Mouse (Mus musculus) kidney, postnatal 0 days (tissue): ENCODE measurements around the gene Tefm. TPM values are rescaled to one million over a fixed set of nuclear protein-coding genes. Genes with fewer than 3 reads are reported as not detected.

ENCODE experiments used
- ATAC-seq: fragments of 200-750 bp; cut with Nextera tagmentation; replicated peaks from 2 replicates; pipeline ENCODE4 v1.8.0; 2017; ENCODE audit warnings: low read depth, moderate number of reproducible peaks, moderate TSS enrichment, moderate library complexity; ENCODE audit not compliant: low FRiP score
- DNase-seq: peaks from one replicate; pipeline ENCODE4 v3.0.0-alpha.2; 2016; ENCODE audit warnings: low spot score
- H3K27ac ChIP-seq: fragments of 300-500 bp; sonication (generic); 2 replicates; pipeline ENCODE4 v1.5.1; 2014; ENCODE audit warnings: mild to moderate bottlenecking
- H3K27me3 ChIP-seq: fragments of 300-500 bp; sonication (generic); 2 replicates; pipeline ENCODE4 v1.6.1; 2014; ENCODE audit warnings: low read length, mixed read lengths; ENCODE audit not compliant: insufficient read depth
- H3K36me3 ChIP-seq: fragments of 300-500 bp; sonication (generic); 2 replicates; pipeline ENCODE4 v1.6.1; 2014; ENCODE audit warnings: low read length, mixed read lengths; ENCODE audit not compliant: insufficient read depth
- H3K4me1 ChIP-seq: fragments of 300-500 bp; sonication (generic); replicated peaks from 2 replicates; pipeline ENCODE4 v1.6.1; 2014; ENCODE audit warnings: antibody characterized with exemption, low read length, mixed read lengths; ENCODE audit not compliant: insufficient read depth
- H3K4me2 ChIP-seq: fragments of 300-500 bp; sonication (generic); 2 replicates; pipeline ENCODE4 v1.6.1; 2014; ENCODE audit warnings: mild to moderate bottlenecking, low read length, moderate library complexity, mixed read lengths
- H3K4me3 ChIP-seq: fragments of 300-500 bp; sonication (generic); replicated peaks from 2 replicates; pipeline ENCODE4 v1.5.1; 2014; ENCODE audit warnings: low read depth, low read length
- H3K9ac ChIP-seq: fragments of 300-500 bp; sonication (generic); 2 replicates; pipeline ENCODE4 v1.6.1; 2014; ENCODE audit warnings: low read depth, low read length
- H3K9me3 ChIP-seq: fragments of 300-500 bp; sonication (generic); replicated peaks from 2 replicates; pipeline ENCODE4 v1.6.1; 2016; ENCODE audit warnings: low read length, inconsistent platforms, mixed read lengths
- CTCF ChIP-seq: IDR thresholded peaks from 2 replicates; pipeline ENCODE4 v1.5.1; 2016; ENCODE audit warnings: antibody characterized with exemption, low read depth, mild to moderate bottlenecking, moderate library complexity
- WGBS: fragments of 180-500 bp; shearing (Covaris S2); extraction: QIAGEN DNeasy Blood & Tissue Kit; methylation state at CpG from one replicate; pipeline ENCODE4 v1.1.7; 2014; 5-methylcytosine and 5-hydroxymethylcytosine counted together
- polyA plus RNA-seq: library from polyadenylated mRNA; unstranded; fragments of >200 nt; fragmentation: Nextera tagmentation; extraction: Ambion mirVana; gene quantifications from 2 replicates; pipeline ENCODE4 v1.2.1, GENCODE M21; 2015

Gene Tefm
- polyA plus RNA-seq, 1 experiment from 2014 or later = 36.5 TPM

DNA sequence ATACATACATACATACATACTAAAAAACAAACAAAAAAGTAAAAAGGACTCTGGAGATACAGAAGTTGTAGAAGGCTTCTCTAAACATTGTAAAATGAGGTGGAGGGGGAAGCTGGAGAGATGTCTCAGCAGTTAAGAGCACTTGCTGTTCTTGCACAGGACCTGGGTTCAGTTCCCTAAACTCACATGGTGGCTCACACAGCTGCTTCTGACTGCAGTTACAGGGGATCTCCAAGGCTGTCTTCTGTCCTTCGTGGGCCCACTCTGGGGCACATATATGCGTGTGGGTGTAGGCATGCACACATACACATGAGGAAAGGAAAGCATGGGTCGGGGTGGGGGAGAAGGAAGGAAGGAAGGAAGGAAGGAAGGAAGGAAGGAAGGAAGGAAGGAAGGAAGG is 27.7 kb upstream of the Tefm start:
- Histone ChIP-seq H3K4me3 (no peak overlapping the region), H3K9me3 (no peaks in the 10 kb centered on the region), H3K27ac (no peak overlapping the region), H3K4me2 (no peak overlapping the region), H3K36me3 (no peaks in the 10 kb centered on the region), H3K27me3 (no peaks in the 10 kb centered on the region), H3K4me1 (no peaks in the 10 kb centered on the region), H3K9ac (no peak overlapping the region)
- no peak for TF ChIP-seq CTCF
- DNase-seq = no peak
- WGBS = 81% methylated on average over 3 of the region's 3 CpGs
- ATAC-seq = no peak

- no peak overlapping the region for H3K4me3 ChIP-seq
- H3K9me3 ChIP-seq = no peaks in the 10 kb centered on the region
- H3K27ac ChIP-seq = no peak overlapping the region
- H3K36me3 ChIP-seq = no peaks in the 10 kb centered on the region
- TF ChIP-seq CTCF = no peak
- H3K9ac ChIP-seq = no peak overlapping the region
- WGBS = 70% methylated on average over 4 of the region's 4 CpGs
- ATAC-seq = no peak
- no peak overlapping the region for H3K4me2 ChIP-seq
- no peaks in the 10 kb centered on the region for H3K4me1 ChIP-seq
- H3K27me3 ChIP-seq = no peaks in the 10 kb centered on the region
- no peak for DNase-seq
Observed at GRCm38 (mm10) chr11:80168611-80169249, 26.8 kb upstream of the Tefm start.

GRCm38 (mm10) chr11:80168121-80168520 is 26.1 kb upstream of the Tefm start:
- no peak overlapping the region for H3K27ac ChIP-seq
- ATAC-seq (no peak), DNase-seq (no peak)
- H3K4me3 ChIP-seq = no peak overlapping the region
- WGBS = 92% methylated on average over 9 of the region's 9 CpGs
- H3K27me3 ChIP-seq = no peaks in the 10 kb centered on the region
- no peak overlapping the region for H3K4me2 ChIP-seq
- no peaks in the 10 kb centered on the region for H3K4me1 ChIP-seq
- H3K36me3 ChIP-seq = no peaks in the 10 kb centered on the region
- no peak overlapping the region for H3K9ac ChIP-seq
- no peak for TF ChIP-seq CTCF
- no peaks in the 10 kb centered on the region for H3K9me3 ChIP-seq

DNA sequence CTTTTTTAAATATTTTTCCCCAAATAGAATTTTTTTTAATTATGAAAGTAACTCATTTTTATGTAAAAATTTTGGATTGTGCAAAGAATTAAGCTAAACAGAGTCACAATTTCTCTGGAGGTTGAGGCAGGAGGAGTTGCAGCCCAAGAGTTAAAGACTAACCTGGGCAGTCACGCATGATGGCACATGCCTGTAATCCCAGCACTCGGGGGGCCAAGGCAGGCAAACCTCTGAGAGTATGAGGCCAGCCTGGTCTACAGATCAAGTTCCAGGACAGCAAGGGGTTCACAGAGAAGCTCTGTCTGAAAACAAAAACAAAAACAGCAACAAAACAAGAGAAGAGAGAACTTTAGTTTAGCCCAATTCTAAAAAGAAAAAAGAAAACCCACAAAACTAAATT is 22.2 kb upstream of the Tefm start:
- Histone ChIP-seq H3K4me1 (no peaks in the 10 kb centered on the region), H3K9ac (no peak overlapping the region), H3K36me3 (no peaks in the 10 kb centered on the region), H3K9me3 (no peaks in the 10 kb centered on the region), H3K4me3 (no peak overlapping the region), H3K4me2 (no peak overlapping the region), H3K27me3 (no peaks in the 10 kb centered on the region), H3K27ac (no peak overlapping the region)
- WGBS = 36% methylated on average over 2 of the region's 2 CpGs
- ATAC-seq (no peak), DNase-seq (no peak)
- TF ChIP-seq CTCF = no peak

DNA sequence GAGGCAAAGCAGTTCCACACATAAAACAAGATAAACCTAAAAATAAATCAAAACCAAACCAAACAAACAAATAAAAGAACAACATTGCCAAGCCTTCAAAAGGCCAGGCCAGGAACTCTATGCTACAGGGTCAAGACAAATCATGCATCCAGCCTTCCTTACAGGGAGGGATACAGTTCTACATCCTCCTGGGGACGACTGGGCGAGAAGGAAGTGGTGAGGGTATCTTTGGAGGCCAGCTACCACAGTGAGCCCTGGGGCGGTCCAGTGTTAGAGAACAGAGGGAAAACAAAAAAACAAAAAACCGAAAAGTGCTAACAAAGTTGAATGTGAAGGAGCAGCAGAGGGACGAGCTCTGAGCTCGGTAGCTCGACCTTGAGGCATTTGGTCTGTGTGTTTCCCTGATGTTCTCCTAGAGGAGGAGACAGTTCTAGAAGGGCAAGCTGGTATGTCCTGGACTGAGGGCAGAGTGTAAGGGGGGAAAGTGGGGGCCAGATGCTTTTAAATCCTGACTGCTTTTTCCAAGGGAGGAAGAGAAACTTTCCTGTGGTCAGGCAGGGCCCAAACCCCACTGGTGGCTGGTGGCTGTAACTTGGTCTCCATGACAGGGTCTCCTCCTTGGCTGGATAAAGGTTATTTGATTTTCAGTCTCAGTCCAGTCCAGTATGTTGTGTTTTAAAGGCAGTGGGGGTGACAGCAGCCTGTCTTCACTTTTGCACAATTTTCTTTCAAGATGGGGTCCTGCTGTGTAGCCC is 21.6 kb upstream of the Tefm start:
- Histone ChIP-seq H3K4me2 (no peak overlapping the region), H3K4me3 (no peak overlapping the region), H3K27me3 (no peaks in the 10 kb centered on the region), H3K36me3 (no peaks in the 10 kb centered on the region), H3K9ac (no peak overlapping the region), H3K27ac (no peak overlapping the region), H3K4me1 (no peaks in the 10 kb centered on the region), H3K9me3 (no peaks in the 10 kb centered on the region)
- WGBS = 63% methylated on average over 7 of the region's 7 CpGs
- no peak for ATAC-seq
- TF ChIP-seq CTCF = no peak
- DNase-seq = no peak

DNA sequence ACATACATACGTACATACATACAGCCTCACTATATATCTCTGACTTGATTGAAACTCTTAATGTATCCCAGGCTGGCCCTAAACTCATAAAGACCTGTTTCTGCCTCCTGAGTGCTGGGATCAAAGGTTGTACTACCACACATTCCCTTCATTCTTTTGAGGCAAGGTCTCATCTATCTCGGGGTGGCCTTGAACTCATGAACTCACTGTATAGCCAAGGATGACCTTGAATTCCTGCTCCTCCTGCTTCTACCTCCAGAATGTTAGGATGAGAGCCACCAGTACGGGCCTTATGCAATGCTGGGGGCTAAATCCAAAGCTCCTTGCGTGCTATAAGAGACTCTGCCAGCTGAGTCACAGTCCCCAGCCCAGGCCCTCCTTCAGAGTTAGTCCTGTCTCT is 19.1 kb upstream of the Tefm start:
- Histone ChIP-seq H3K36me3 (no peaks in the 10 kb centered on the region), H3K4me1 (no peaks in the 10 kb centered on the region), H3K4me3 (no peak overlapping the region), H3K9me3 (no peaks in the 10 kb centered on the region), H3K9ac (no peak overlapping the region), H3K27me3 (no peaks in the 10 kb centered on the region), H3K27ac (no peak overlapping the region), H3K4me2 (no peak overlapping the region)
- DNase-seq (no peak), ATAC-seq (no peak)
- WGBS = 72% methylated on average over 4 of the region's 4 CpGs
- TF ChIP-seq CTCF = no peak
